Mouse (Mus musculus): ENCODE results near the gene Sf3b5.

DNA sequence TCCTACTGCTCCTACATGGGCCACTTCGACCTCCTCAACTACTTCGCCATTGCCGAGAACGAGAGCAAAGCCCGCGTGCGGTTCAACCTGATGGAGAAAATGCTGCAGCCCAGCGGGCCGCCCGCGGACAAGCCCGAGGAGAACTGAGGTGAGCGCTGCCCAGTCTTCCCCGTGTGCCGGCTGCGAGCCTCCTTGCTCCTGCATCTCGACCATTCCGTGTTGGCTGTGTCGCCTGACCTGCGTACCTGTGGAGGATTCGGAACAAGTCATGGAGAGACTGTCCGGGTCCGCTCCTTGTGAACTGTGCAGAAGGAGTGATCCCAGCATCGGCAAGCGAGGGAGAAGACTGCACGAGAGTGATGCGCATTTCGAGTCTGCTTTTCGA is 3.6 kb downstream of the Sf3b5 start:
- TF ChIP-seq CTCF (IDR thresholded peaks at IDR 0.05; ENCODE audit: low read depth) (no peak), EP300 (IDR thresholded peaks at IDR 0.05; ENCODE audit: low read depth) (no peak)
